Mouse (Mus musculus) urinary bladder, postnatal 25 days (tissue): ENCODE measurements around the gene Zfp53.

Experiments
- DNase-seq: peaks from one replicate; pipeline ENCODE4 v3.0.0; 2022; ENCODE audit warnings: low spot score

Gene Zfp53

DNA sequence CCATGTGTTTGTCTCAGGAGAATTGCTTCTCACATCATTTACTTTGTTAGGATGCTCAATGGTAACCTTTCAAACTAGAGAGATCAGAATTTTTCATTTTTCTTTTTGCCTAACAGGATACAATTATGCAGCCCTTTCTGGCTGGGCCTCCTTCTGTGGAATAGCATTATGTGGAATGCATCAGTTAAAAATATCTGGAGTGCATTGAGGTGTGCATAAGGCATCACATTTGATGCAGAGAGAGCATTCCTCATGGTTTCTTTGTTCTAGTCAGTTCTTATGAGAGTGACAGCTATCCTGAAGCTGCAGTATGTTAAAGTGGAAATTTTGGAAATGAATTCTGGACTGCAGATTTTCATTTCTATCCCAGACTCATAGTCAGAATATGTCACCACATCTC, 37.5 kb downstream of the Zfp53 start:
- no peak for DNase-seq

DNA sequence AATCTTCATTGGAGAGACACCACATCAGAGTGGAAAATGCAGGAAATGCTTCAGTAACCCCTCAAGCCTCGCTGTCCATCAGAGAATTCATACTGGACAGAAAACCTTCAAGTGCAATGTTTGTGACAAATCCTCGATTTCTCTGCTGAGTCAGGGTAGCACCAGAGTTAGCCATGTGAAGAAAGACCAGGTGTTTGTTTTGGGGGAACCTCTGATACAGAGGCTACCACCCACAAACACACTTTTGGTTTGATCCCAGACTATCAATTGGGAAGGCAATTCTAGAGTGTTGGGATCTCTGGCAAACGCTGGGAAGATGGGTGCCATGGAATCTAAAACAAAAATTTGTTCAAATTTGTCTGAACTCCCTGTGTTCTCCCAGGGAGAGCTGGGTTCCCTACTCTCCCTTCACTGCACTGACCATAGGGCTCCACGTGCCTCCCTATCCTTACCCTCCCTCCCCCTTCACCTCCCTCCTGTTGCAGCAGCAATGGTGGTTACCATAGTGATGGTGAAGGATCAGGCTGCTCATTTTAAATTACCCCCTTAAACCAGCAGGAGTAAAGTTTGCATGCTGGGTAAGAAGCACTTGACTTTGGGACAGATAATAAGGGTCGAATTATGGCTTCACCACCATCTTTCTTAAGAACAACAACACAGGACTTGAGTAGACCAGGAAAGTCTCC, 42.0 kb downstream of the Zfp53 start:
- DNase-seq: no peak

DNA sequence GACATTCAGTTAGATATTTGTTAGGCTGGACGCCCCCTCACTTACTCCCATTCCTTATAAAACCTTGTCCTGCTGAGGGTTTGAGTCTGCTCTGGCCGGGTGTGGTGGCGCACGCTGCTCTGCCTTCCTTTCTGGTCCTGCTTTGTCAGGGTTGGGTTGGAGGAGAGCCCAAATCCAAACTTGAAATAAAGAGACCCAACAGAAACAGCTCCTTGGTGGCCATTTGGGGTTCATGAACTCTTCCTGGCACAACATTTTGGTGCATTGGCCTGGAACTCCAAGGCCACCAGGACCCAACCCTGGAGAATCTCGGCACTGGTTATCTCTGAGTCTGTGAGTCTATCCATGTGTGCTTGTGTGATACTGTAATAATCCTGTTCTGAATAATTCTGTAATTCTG, 42.8 kb downstream of the Zfp53 start:
- DNase-seq: peak; percentile 19

DNA sequence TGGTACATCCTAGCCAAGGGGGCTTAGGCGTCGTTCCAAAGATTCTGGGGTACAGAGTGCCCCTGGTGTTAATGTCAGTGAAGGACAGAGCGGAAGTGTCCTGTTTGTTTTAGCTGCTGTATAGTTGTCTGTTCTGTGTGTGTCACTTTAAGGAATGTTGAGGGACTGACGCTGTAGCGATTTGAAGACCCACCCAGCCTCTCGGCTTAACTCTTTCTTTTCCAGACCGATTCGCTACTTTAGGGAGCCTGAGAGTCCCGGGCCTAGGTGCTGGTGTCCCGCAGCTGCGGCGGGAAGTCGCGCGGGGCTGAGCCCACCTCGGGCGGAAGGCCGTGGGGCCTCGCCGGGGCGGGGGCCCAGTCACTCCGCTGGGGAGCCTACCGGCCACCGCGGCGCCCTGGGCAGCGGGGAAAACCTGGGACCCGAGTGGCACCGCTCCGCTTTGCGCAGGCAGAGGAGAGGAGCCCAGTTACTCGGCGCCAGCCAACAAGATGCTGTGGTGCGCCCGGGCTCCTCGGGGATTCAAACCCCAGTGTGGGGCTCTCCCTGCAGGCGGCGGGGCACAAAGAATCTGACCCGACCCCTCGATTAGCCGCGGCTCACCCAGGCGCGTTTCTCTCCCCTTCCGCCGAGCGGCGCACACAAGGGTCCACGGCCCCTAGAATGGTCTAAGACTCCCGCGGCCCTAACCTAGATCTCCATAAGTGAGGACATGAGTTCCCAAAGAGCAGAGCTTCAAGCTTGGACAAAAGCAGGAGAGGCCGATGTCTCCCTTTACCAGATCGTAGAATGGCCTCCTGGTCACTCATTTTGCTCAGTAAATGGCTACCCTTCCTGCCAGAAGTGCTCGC, 43.5 kb downstream of the Zfp53 start:
- peak; percentile 67 for DNase-seq

DNA sequence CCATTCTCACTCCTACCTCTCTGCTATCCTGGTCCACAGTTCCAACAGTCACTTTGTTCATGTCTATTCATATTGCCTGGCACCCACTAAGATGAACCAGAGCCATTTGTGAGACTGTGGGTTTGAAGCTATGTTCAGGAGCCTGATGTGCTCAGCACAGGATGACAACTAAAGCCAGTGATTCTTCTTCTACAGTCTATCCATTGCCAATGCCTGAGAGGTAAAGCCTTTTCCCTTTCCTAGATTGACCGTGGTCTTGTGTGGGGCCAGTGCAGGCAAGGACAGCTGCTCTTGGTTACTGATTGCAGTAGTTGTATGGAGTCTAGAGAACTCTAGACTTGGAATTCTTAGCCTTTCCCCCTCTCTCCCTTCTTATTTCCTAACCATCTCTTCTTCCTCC, 45.2 kb downstream of the Zfp53 start:
- DNase-seq: no peak

DNA sequence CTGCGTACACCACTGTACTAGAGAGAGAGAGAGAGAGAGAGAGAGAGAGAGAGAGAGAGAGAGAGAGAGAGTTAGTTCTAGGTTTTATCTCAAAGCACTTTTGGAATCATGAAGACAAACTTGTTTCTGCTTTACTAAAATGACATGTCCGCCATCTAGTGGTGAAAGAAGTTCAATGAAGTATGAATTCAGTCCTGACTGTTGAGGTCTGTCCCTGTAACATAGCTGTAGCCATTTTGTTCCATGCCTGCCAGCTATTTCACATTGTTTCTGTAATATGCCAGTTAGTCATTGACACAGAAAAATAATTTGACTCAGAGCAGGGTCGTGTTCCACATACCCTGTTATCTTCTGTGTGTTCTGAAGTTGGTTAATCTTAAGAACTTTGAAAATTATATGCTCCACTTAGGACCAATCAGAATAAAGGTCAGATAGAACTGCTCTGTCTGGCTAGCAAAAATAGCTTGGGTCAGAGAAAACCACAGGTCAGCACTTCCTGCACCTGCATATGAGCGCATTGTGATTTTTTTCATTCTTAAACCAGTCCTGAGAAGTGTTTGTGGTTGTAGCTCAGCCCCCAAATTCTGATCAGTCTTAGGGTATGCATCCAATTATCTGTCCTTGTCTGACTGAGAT, 45.8 kb downstream of the Zfp53 start:
- DNase-seq: no peak

DNA sequence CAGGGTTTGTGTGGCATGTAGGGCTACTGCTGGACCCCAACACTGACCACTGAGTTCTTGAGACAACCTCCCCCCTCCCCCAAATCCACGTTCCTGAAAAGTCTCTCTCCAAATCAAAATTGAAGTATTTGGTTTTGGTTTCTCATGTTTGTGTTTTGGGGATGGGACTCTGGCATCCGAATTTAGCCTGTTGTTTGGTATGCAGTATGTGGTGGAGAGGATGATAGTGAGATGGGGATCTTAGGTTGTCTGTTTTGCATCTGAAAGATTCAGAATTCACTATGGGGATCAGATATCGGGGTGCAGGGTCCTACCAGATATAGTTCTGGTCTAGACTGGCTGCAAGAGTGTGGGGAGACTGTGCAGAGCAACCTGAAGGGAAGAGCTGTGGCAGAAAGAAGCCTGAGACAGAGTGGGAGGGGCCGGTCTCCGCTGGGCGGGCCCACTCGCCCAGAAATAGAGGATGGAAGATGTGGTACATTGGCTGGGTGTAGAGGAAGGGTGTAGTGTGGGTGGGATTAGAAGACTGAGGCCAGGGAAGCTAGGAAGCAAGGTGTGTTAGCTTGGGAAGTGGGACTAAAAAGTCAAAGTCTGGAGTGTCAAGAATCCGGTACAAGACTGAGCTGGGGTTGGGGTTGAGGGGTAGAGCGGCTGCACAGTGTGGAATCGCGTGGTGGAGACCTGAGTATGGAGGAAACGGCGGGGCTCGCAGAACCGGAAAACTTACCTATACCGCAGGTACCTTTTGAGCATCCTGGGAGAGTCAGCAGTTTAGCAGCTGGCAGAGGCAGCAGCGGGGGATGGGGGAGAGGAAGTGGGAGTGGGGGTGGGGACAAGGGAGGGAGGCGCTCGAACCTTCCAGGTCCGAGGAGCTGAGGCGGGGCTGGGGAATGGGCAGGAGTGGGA, 46.6 kb downstream of the Zfp53 start, which contains the start of gene Zfp52:
Gene Zfp52, plus strand, starts transcription at position 444 of the 906 bp plus-strand sequence.
- peak; percentile 51 for DNase-seq

DNA sequence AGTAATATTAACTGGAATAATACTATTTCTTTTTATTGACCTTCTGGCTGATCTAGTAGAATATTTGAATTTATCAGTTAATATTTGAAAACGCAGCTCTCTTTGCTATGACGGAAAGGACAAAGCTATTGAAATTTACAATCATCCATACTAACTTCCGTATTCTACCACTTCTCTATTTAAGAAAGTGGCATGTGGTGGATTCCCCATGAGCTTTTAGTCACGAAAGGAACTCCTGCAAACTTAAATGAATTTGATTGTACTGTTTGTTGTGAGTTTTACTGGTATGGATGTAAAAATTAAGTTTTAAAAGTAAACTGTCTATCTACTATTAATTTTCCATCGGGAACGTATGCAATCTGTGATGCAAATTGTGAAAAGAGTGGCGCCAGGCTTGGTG, 47.3 kb downstream of the Zfp53 start:
- no peak for DNase-seq

DNA sequence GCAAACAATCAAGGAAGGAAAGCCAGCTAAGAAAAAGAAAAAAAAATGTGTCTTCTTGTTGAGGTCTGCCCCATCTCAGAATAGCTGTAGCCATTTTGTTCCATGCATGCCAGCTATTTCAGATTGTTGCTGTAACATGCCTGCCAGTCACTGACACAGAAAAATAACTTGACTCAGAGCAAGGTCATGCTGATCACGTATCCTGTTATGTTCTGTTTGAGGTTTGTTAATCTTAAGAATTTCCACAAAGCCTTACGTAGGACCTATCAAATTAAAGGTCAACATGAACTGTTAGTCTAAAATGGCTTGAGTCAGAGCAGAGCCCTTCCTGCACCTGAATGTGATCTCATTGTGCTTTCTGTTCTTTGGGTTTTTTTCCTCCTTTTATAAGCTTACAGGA, 47.9 kb downstream of the Zfp53 start:
- no peak for DNase-seq

DNA sequence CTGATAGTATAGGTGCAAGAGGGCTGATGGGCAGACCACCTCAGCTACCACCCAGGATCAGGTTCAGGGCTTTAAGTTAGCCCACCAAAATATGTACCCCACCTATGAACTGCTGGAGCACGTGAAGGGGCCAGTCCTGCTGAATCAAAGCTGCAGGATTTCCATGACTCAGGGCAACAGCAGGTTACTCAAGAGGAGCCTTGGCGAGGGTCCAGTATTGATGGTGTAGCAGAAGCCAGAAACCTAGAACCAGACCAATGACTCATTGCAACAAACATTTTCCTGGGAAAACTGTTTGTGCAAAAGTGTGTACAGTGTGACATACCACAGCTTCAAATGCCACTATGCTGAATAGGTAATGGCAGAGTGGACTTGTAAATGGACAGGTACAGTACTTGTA, 69.0 kb downstream of the Zfp53 start:
- no peak for DNase-seq
